Mouse (Mus musculus): ENCODE data around the gene Hist1h4d.

- TF ChIP-seq CTCF (IDR thresholded peaks at IDR 0.05; ENCODE audit: low read depth) = no peak
- TF ChIP-seq EP300 (IDR thresholded peaks at IDR 0.05; ENCODE audit: low read depth) = no peak
These were observed 4.3 kb upstream of the Hist1h4d start for GRCm38 (mm10) chr13:23576906-23577639.

Data from liver, embryonic 14.5 days (tissue).